Comparison of ENCODE assay signal across 8 mouse cellular contexts in the genomic region with DNA sequence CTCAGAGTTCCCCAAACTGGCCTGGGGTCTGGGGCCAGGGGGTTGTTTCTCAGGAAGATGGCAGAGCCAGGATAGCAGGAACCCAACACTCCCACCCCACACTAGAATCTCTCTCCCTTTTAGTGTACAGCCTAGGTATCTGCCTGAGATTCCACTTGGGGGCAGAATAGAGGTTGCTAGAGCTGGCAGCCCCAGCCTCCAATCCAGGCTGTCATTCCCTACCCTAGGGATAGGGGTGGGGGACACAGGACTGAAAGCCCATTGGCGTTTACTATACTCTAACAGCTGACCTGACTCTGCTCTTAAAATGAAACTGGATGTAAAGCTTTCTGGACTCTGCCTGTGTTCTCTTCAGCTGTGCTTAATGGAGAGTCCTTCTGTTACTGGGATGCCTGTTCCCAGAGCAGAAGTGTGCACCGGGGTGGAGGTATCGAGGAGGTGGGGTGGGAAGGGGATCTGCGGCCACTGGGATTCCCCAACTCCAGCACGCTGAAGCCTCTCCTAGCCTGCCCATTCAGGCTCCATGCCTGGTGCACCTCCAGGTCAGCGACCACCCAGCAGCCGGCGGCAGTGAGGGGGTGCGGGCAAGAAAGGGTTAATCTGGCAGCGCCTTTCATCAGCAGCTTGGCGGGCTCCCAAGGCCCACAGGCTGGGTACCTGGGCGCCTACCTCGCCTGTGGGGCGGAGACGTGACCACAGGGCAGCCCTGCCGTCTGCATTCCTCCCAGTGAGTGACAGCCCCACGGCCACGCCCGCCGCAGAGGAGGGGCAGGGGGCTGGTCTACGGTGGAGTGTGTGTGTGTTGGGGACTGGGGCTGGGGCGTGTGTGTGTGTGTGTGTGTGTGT. TPM values are rescaled to one million over a fixed set of nuclear protein-coding genes. Genes with fewer than 3 reads are reported as not detected.
DNase-seq lines count a peak whose midpoint lies in the region; ATAC-seq lines count a peak whose summit lies in the region.

No protein-coding gene starts in this region.

- no peaks in the 10 kb centered on the region for H3K36me3 ChIP-seq in forebrain, embryonic 13.5 days (ENCODE audit: poor library complexity, severe bottlenecking)
- H3K36me3 ChIP-seq in kidney, embryonic 15.5 days = no peaks in the 10 kb centered on the region

- H3K9me3 ChIP-seq in forebrain, embryonic 13.5 days (replicated peaks) = no peaks in the 10 kb centered on the region
- H3K9me3 ChIP-seq in kidney, embryonic 15.5 days (replicated peaks) = no peaks in the 10 kb centered on the region

- 2% methylated on average over 21 of the region's 22 CpGs for WGBS in forebrain, embryonic 13.5 days
- 2% methylated on average over 22 of the region's 22 CpGs for WGBS in kidney, embryonic 15.5 days

- H3K27me3 ChIP-seq in forebrain, embryonic 13.5 days = peaks cover 14% of the 10 kb centered on the region; the same call in 1 of the 2 replicates
- peaks cover 20% of the 10 kb centered on the region; the same call in 1 of the 2 replicates for H3K27me3 ChIP-seq in kidney, embryonic 15.5 days

- H3K4me2 ChIP-seq in forebrain, embryonic 13.5 days = peak overlapping the region; percentile 61
- H3K4me2 ChIP-seq in kidney, embryonic 15.5 days = peak overlapping the region; percentile 67

- peaks cover 24% of the 10 kb centered on the region for H3K4me1 ChIP-seq in forebrain, embryonic 13.5 days
- H3K4me1 ChIP-seq in kidney, embryonic 15.5 days = peaks cover 32% of the 10 kb centered on the region

- peak overlapping the region; percentile 41 for H3K9ac ChIP-seq in forebrain, embryonic 13.5 days
- H3K9ac ChIP-seq in kidney, embryonic 15.5 days = 0 out of 2 replicates have a peak overlapping the region, but pooled peaks have one; percentile 2

- ATAC-seq in forebrain, embryonic 13.5 days = peak; percentile 70; the same call in 1 of the 2 replicates
- ATAC-seq in kidney, embryonic 15.5 days (replicated peaks; ENCODE audit: low FRiP score) = peak; percentile 89

- DNase-seq in thymus, postnatal 4 days = peak; percentile 47
- no peak for DNase-seq in thymus, postnatal 10 days (ENCODE audit: low spot score in 2 of 2)
- DNase-seq in lung, postnatal 14 days = peak; percentile 68
- DNase-seq in testis, postnatal 14 days (ENCODE audit: low spot score) = peak; percentile 26
- DNase-seq in spleen, postnatal 36 days (ENCODE audit: low spot score in 2 of 2) = no peak
- DNase-seq in cerebellum, adult 11-12 months = no peak

- H3K4me3 ChIP-seq in forebrain, embryonic 13.5 days = peak overlapping the region; percentile 29
- H3K4me3 ChIP-seq in kidney, embryonic 15.5 days (replicated peaks) = peak overlapping the region; percentile 38

- H3K27ac ChIP-seq in forebrain, embryonic 13.5 days = no peak overlapping the region
- H3K27ac ChIP-seq in kidney, embryonic 15.5 days = peak overlapping the region; percentile 37; the same call in 1 of the 2 replicates

RNA-seq across cellular contexts. Expression of a gene that starts 50.9 kb away (rescaled TPM):
- not detected in 2 replicates for polyA plus RNA-seq in forebrain, embryonic 13.5 days (2015; fragmentation: Nextera tagmentation; extraction: Ambion mirVana)
- polyA plus RNA-seq in kidney, embryonic 15.5 days (2015; fragmentation: Nextera tagmentation; extraction: Ambion mirVana) = 0.17 TPM in 1 of 2 replicates, not detected in the other

Comparison
In these comparisons a context has a peak if more than half of its experiments do, and no peak if none do; other contexts are left out.
1. DNase-seq: peak in thymus, postnatal 4 days (single experiment), lung, postnatal 14 days (single experiment) and testis, postnatal 14 days (single experiment); none in thymus, postnatal 10 days (0 of 2), spleen, postnatal 36 days (0 of 2) and cerebellum, adult 11-12 months (single experiment).